Mouse (Mus musculus) B cell, adult 2 months (primary cell): ENCODE results near the gene Sbf2.

ENCODE experiments used
- DNase-seq, 2 experiments: peaks; one replicate each; pipeline ENCODE4 v3.0.0; 2022

Sbf2 gene

GRCm38 (mm10) chr7:110270455-110270854 lies 344.3 kb downstream of the Sbf2 start:
- DNase-seq = peak in 1 of 2 experiments; percentile 29

DNA sequence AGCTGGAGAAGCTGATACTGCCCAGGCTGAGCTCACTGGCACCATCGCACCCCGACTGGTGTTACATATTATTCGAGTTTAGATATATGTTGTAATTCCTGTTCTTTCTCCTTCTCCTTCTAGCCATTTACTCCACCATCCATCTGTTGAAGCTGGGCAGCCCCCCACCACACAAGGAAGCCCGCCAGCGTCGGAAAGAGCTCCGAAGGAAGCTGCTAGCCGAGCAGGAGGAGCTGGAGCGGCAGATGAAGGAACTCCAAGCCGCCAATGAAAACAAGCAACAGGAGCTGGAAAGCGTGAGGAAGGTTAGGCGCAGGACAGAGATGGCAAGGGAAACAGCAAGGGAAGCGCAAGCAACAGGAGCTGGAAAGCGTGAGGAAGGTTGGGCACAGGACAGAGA lies 344.9 kb downstream of the Sbf2 start:
- no peak for DNase-seq

- peak in 1 of 2 experiments; percentile 19 for DNase-seq
These were observed 346.2 kb downstream of the Sbf2 start for GRCm38 (mm10) chr7:110268511-110268910.

GRCm38 (mm10) chr7:110267994-110268393 lies 346.7 kb downstream of the Sbf2 start:
- peak; percentile 50 to 52 for DNase-seq

- DNase-seq = no peak
These were observed 347.7 kb downstream of the Sbf2 start for GRCm38 (mm10) chr7:110267014-110267413.

GRCm38 (mm10) chr7:110265796-110266195 lies 348.9 kb downstream of the Sbf2 start:
- peak; percentile 97 for DNase-seq

- DNase-seq = no peak
These were observed 351.2 kb downstream of the Sbf2 start for GRCm38 (mm10) chr7:110263474-110263873.

DNA sequence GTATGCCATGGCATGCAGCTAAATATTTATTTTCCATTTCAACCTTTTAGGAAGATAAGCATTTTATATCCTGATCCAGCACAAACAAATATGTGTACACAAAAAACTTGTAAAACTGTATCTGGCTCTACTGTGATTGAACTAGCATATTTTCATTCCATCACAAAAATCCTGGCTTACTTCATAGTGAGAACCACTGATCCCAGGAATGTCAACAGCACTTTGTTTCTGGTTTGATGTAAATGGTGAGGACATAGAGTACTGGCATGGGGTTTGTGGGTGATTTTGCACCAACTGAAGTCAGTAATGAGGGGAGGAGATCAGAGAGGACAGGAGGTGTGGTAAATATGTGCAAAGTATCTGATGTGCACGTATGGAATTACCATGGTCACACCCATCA lies 352.1 kb downstream of the Sbf2 start:
- no peak for DNase-seq

- DNase-seq = no peak
These were observed 352.9 kb downstream of the Sbf2 start for GRCm38 (mm10) chr7:110261807-110262206.

- no peak for DNase-seq
These were observed 354.6 kb downstream of the Sbf2 start for GRCm38 (mm10) chr7:110259966-110260711.

DNA sequence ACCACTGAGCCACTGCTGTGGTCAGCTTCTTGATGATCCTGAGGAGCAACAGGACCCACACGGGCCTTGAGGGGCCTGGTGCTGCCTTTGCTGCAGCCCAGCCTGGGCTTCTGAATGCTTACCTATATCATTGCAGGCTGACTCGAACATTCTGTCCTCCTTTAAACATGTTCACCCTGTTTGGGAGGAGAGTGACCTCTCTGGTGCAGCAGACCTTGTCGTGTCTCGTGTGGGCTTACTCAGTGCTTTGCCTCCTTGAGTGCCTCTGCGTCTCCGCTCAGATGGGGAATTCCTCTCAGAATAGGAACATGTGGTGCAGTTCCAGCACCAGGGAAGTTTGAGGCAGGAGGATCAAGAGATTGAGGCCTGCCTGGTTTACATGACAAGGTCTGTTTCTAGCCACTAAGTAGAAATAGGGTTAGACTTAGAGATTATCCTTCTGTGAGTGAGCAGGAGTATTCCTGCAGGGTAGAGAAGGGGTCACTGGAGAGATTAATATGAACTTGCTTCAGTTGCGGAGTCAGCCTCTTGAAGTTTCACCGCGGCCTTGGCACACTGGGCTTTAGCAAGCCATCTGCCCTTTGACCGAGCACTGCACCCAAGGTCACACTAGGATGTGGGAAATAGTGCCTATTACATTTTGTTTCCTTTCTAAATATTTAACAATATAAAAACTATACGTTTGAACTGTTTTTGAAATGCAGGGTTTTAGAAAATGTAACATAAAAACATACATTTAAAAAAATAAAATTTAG lies 356.3 kb downstream of the Sbf2 start:
- DNase-seq = no peak
